Mouse (Mus musculus) midbrain, embryonic 16.5 days (tissue): ENCODE data around the gene Bbx. TPM values are rescaled to one million over a fixed set of nuclear protein-coding genes. Genes with fewer than 3 reads are reported as not detected.
A peak's percentile ranks its signal among the peaks of the same experiment; 100 is the strongest.

ENCODE experiments used
- ATAC-seq: fragments of 200-750 bp; cut with Nextera tagmentation; 2 replicates; pipeline ENCODE4 v1.8.0; 2017; ENCODE audit warnings: moderate TSS enrichment
- H3K27ac ChIP-seq: fragments of 300-500 bp; sonication (generic); 2 replicates; pipeline ENCODE4 v1.5.1; 2014; ENCODE audit warnings: mild to moderate bottlenecking, low read length, mixed read lengths
- H3K27me3 ChIP-seq: fragments of 300-500 bp; sonication (generic); 2 replicates; pipeline ENCODE4 v1.6.1; 2014; ENCODE audit warnings: low read depth, low read length, mixed read lengths; ENCODE audit not compliant: control insufficient read depth, insufficient read depth
- H3K36me3 ChIP-seq: fragments of 300-500 bp; sonication (generic); 2 replicates; pipeline ENCODE4 v1.6.1; 2014; ENCODE audit warnings: mild to moderate bottlenecking, low read length, moderate library complexity, mixed read lengths; ENCODE audit not compliant: control insufficient read depth, insufficient read depth
- H3K4me1 ChIP-seq: fragments of 300-500 bp; sonication (generic); 2 replicates; pipeline ENCODE4 v1.6.1; 2014; ENCODE audit warnings: mild to moderate bottlenecking, low read length, mixed read lengths; ENCODE audit not compliant: control insufficient read depth, insufficient read depth
- H3K4me2 ChIP-seq: fragments of 300-500 bp; sonication (generic); 2 replicates; pipeline ENCODE4 v1.6.1; 2014; ENCODE audit warnings: mild to moderate bottlenecking, low read length, mixed read lengths
- H3K4me3 ChIP-seq: fragments of 300-500 bp; sonication (generic); 2 replicates; pipeline ENCODE4 v1.5.1; 2014; ENCODE audit warnings: low read depth, mild to moderate bottlenecking, low read length, moderate library complexity, mixed read lengths
- H3K9ac ChIP-seq: fragments of 300-500 bp; sonication (generic); 2 replicates; pipeline ENCODE4 v1.6.1; 2014; ENCODE audit warnings: low read depth, low read length, mixed read lengths
- H3K9me3 ChIP-seq: fragments of 300-500 bp; sonication (generic); replicated peaks from 2 replicates; pipeline ENCODE4 v1.6.1; 2014; ENCODE audit warnings: mild to moderate bottlenecking, low read length, mixed read lengths; ENCODE audit not compliant: control insufficient read depth, poor library complexity, severe bottlenecking
- WGBS: fragments of 180-500 bp; shearing (Covaris S2); extraction: QIAGEN DNeasy Blood & Tissue Kit; methylation state at CpG from one replicate; pipeline ENCODE4 v1.1.7; 2014; 5-methylcytosine and 5-hydroxymethylcytosine counted together
- polyA plus RNA-seq: library from polyadenylated mRNA; unstranded; fragments of >200 nt; fragmentation: Nextera tagmentation; extraction: Ambion mirVana; gene quantifications from 2 replicates; pipeline ENCODE4 v1.2.1, GENCODE M21; 2015

Bbx gene
- polyA plus RNA-seq, 1 experiment from 2014 or later, result 14.7 TPM

- no peaks in the 10 kb centered on the region for H3K9me3 ChIP-seq
- no peak overlapping the region for H3K4me3 ChIP-seq
- H3K9ac ChIP-seq, result no peak overlapping the region
- 5% methylated on average over 1 of the region's 1 CpGs for WGBS
- no peak overlapping the region for H3K4me2 ChIP-seq
- ATAC-seq, result no peak
- no peaks in the 10 kb centered on the region for H3K4me1 ChIP-seq
- H3K27ac ChIP-seq, result no peak overlapping the region
- no peaks in the 10 kb centered on the region for H3K27me3 ChIP-seq
- H3K36me3 ChIP-seq, result no peaks in the 10 kb centered on the region
Observed at GRCm38 (mm10) chr16:50420130-50420529, 12.1 kb downstream of the Bbx start.

GRCm38 (mm10) chr16:50415406-50415805 is 16.8 kb downstream of the Bbx start:
- Histone ChIP-seq H3K27ac (no peak overlapping the region), H3K4me2 (no peak overlapping the region), H3K9ac (no peak overlapping the region), H3K36me3 (no peaks in the 10 kb centered on the region), H3K27me3 (no peaks in the 10 kb centered on the region), H3K9me3 (no peaks in the 10 kb centered on the region), H3K4me1 (no peaks in the 10 kb centered on the region), H3K4me3 (no peak overlapping the region)
- WGBS, result 81% methylated on average over 8 of the region's 8 CpGs
- ATAC-seq, result no peak

- ATAC-seq, result no peak
- H3K9ac ChIP-seq, result no peak overlapping the region
- H3K27ac ChIP-seq, result no peak overlapping the region
- H3K27me3 ChIP-seq, result no peaks in the 10 kb centered on the region
- H3K4me3 ChIP-seq, result no peak overlapping the region
- WGBS, result 84% methylated on average over 5 of the region's 5 CpGs
- H3K4me2 ChIP-seq, result no peak overlapping the region
- no peaks in the 10 kb centered on the region for H3K4me1 ChIP-seq
- no peaks in the 10 kb centered on the region for H3K36me3 ChIP-seq
- no peaks in the 10 kb centered on the region for H3K9me3 ChIP-seq
Observed at GRCm38 (mm10) chr16:50402851-50403250, 29.3 kb downstream of the Bbx start.

GRCm38 (mm10) chr16:50399775-50400174 is 32.4 kb downstream of the Bbx start:
- no peak overlapping the region for H3K4me2 ChIP-seq
- H3K4me1 ChIP-seq, result no peaks in the 10 kb centered on the region
- H3K27ac ChIP-seq, result no peak overlapping the region
- no peak overlapping the region for H3K9ac ChIP-seq
- WGBS, result 95% methylated on average over 6 of the region's 6 CpGs
- H3K9me3 ChIP-seq, result no peaks in the 10 kb centered on the region
- no peaks in the 10 kb centered on the region for H3K27me3 ChIP-seq
- no peak overlapping the region for H3K4me3 ChIP-seq
- no peaks in the 10 kb centered on the region for H3K36me3 ChIP-seq
- ATAC-seq, result no peak

- no peak for ATAC-seq
- Histone ChIP-seq H3K36me3 (no peaks in the 10 kb centered on the region), H3K9ac (no peak overlapping the region), H3K4me1 (no peaks in the 10 kb centered on the region), H3K27ac (no peak overlapping the region), H3K27me3 (no peaks in the 10 kb centered on the region), H3K4me2 (no peak overlapping the region), H3K9me3 (no peaks in the 10 kb centered on the region), H3K4me3 (no peak overlapping the region)
- WGBS, result 67% methylated on average over 4 of the region's 4 CpGs
Observed at GRCm38 (mm10) chr16:50398564-50398963, 33.6 kb downstream of the Bbx start.

- Histone ChIP-seq H3K27me3 (no peaks in the 10 kb centered on the region), H3K4me3 (no peak overlapping the region), H3K4me2 (no peak overlapping the region), H3K9me3 (no peaks in the 10 kb centered on the region), H3K27ac (no peak overlapping the region), H3K9ac (no peak overlapping the region), H3K4me1 (no peaks in the 10 kb centered on the region), H3K36me3 (no peaks in the 10 kb centered on the region)
- ATAC-seq, result no peak
- 88% methylated on average over 6 of the region's 6 CpGs for WGBS
Observed at GRCm38 (mm10) chr16:50395928-50396612, 36.1 kb downstream of the Bbx start.

GRCm38 (mm10) chr16:50388499-50388898 is 43.7 kb downstream of the Bbx start:
- no peaks in the 10 kb centered on the region for H3K27me3 ChIP-seq
- 78% methylated on average over 3 of the region's 3 CpGs for WGBS
- no peak overlapping the region for H3K4me2 ChIP-seq
- no peak overlapping the region for H3K4me3 ChIP-seq
- H3K9ac ChIP-seq, result no peak overlapping the region
- H3K4me1 ChIP-seq, result no peaks in the 10 kb centered on the region
- H3K9me3 ChIP-seq, result no peaks in the 10 kb centered on the region
- no peak for ATAC-seq
- H3K36me3 ChIP-seq, result no peaks in the 10 kb centered on the region
- no peak overlapping the region for H3K27ac ChIP-seq

GRCm38 (mm10) chr16:50383541-50383940 is 48.6 kb downstream of the Bbx start:
- Histone ChIP-seq H3K27me3 (no peaks in the 10 kb centered on the region), H3K4me3 (no peak overlapping the region), H3K9ac (no peak overlapping the region), H3K4me1 (peaks cover 12% of the 10 kb centered on the region), H3K27ac (no peak overlapping the region), H3K9me3 (no peaks in the 10 kb centered on the region), H3K36me3 (no peaks in the 10 kb centered on the region), H3K4me2 (no peak overlapping the region)
- no peak for ATAC-seq
- WGBS, result 96% methylated on average over 8 of the region's 8 CpGs

- Histone ChIP-seq H3K4me1 (peaks cover 12% of the 10 kb centered on the region), H3K9ac (peak overlapping the region; percentile 21), H3K27me3 (no peaks in the 10 kb centered on the region), H3K4me2 (peak overlapping the region; percentile 45), H3K9me3 (no peaks in the 10 kb centered on the region), H3K4me3 (peak overlapping the region; percentile 24), H3K36me3 (no peaks in the 10 kb centered on the region), H3K27ac (no peak overlapping the region)
- ATAC-seq, result peak; percentile 92
- WGBS, result 17% methylated on average over 7 of the region's 7 CpGs
Observed at GRCm38 (mm10) chr16:50381351-50381746, 50.8 kb downstream of the Bbx start.
